Mouse (Mus musculus) bone marrow, adult 2 months (tissue): ENCODE results near the gene Stxbp2.

Experiments
- CTCF ChIP-seq: fragments of 200-500 bp; IDR thresholded peaks from 2 replicates; pipeline ENCODE4 v1.5.1; 2011; ENCODE audit warnings: low read length, control low read depth; ENCODE audit not compliant: control insufficient read depth, insufficient read depth
- POLR2A ChIP-seq: fragments of 200-500 bp; IDR thresholded peaks from 2 replicates; pipeline ENCODE4 v1.6.1; 2011; ENCODE audit warnings: low read depth, mild to moderate bottlenecking, control low read depth, low read length, borderline replicate concordance; ENCODE audit not compliant: control insufficient read depth

DNA sequence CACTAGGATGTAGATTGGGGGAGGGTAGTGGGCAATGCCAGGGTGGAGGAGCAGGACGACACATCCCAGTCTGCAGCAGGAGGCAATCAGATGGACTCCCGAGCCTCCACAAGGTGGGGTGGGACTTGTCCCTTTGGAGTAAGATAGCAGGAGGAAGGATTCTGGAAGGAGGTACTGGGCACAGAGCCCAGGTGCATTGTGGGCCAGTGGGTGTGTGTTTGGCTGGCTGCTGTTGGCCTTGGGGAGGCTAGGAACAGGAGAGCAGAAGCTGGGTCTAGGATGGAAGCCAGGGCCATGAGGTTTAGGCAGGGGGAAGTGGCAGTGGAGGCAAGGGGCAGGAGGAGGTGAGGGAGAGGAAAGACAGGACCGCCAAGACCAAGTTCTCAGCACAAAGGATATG lies 37.3 kb upstream of the Stxbp2 start:
- TF ChIP-seq CTCF: no peak
- TF ChIP-seq POLR2A: no peak
